Comparison of ENCODE assay signal across 18 mouse cellular contexts in the genomic region with DNA sequence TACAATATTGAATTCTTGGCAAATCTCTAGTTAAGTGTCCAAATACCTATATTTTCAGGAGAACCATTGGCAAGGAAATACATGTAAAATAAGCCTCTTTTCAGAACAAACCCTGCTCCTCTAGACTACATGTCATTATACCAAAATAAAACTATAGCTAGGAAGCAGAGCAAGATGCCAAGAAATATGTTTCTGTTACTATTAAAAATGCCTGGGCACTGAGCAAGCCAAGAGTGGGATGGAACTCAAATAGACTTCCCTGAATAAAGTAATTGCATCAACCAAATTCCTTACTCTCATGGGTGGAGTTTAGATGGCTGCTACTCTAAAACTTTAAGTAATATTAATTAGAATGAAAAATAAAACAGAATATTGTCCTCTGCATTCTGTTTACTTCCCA.
"Had no signal": no experiment of that assay in that cellular context is flagged by ENCODE, and none has a peak within 500 bp of the region (broad histone marks: within the 10 kb centered on the region; RNA-seq: fewer than 3 reads in every experiment).

No protein-coding gene starts in this region.

- H3K9ac ChIP-seq: limb, embryonic 15.5 days; liver, embryonic 14.5 days; liver, postnatal 0 days; lung, embryonic 14.5 days; neural tube, embryonic 12.5 days; neural tube, embryonic 15.5 days had no signal

- H3K27me3 ChIP-seq: limb, embryonic 15.5 days; neural tube, embryonic 12.5 days; neural tube, embryonic 15.5 days had no signal

- H3K36me3 ChIP-seq: limb, embryonic 15.5 days; neural tube, embryonic 12.5 days; neural tube, embryonic 15.5 days had no signal

- H3K9me3 ChIP-seq: limb, embryonic 15.5 days; neural tube, embryonic 12.5 days; neural tube, embryonic 15.5 days had no signal

- ATAC-seq: liver, postnatal 0 days had no signal

- H3K4me1 ChIP-seq: neural tube, embryonic 12.5 days; neural tube, embryonic 15.5 days had no signal

- DNase-seq: kidney, adult 2 months; kidney, postnatal 36 days; layer of hippocampus, postnatal 36 days; liver, postnatal 0 days; lung, embryonic 14.5 days; lung, postnatal 10 days; lung, postnatal 4 days; midbrain, embryonic 14.5 days; thymus, adult 2 months; thymus, postnatal 14 days; thymus, postnatal 4 days had no signal

- H3K4me3 ChIP-seq: limb, embryonic 15.5 days; neural tube, embryonic 12.5 days; neural tube, embryonic 15.5 days had no signal

- H3K4me2 ChIP-seq: limb, embryonic 15.5 days; liver, embryonic 11.5 days; lung, embryonic 14.5 days; midbrain, embryonic 11.5 days; neural tube, embryonic 12.5 days; neural tube, embryonic 15.5 days had no signal

- H3K27ac ChIP-seq: kidney, postnatal 0 days; limb, embryonic 15.5 days; liver, embryonic 14.5 days; neural tube, embryonic 12.5 days; neural tube, embryonic 15.5 days had no signal
